Mouse (Mus musculus) kidney, adult 11 months (tissue): Measurements from ENCODE around the gene Gm17364.
"Not testable (repeated sequence)": the region's sequence is repeated elsewhere in the genome, so short reads cannot be mapped to it uniquely, and the experiment has no call there.

Experiments
- DNase-seq: peaks from one replicate; pipeline ENCODE4 v3.0.0; 2022

Gm17364 gene

GRCm38 (mm10) chr13:41273927-41274650 lies at the start of gene Gm17364:
Gene Gm17364 (minus strand): TSS chr13:41273977.
- no peak for DNase-seq

- no peak for DNase-seq
Observed at GRCm38 (mm10) chr13:41321433-41321832, 47.7 kb upstream of the Gm17364 start.

- no peak for DNase-seq
Observed at GRCm38 (mm10) chr13:41320749-41321148, 47.0 kb upstream of the Gm17364 start.

- DNase-seq: peak; percentile 68
Observed at GRCm38 (mm10) chr13:41302716-41303115, 28.9 kb upstream of the Gm17364 start.

- DNase-seq: no peak
Observed at GRCm38 (mm10) chr13:41300037-41300436, 26.3 kb upstream of the Gm17364 start.

GRCm38 (mm10) chr13:41298996-41299395 lies 25.2 kb upstream of the Gm17364 start:
- no peak for DNase-seq

GRCm38 (mm10) chr13:41298533-41298932 lies 24.8 kb upstream of the Gm17364 start:
- DNase-seq: no peak

- DNase-seq: no peak
Observed at GRCm38 (mm10) chr13:41296396-41296795, 22.6 kb upstream of the Gm17364 start.

- no peak for DNase-seq
Observed at GRCm38 (mm10) chr13:41295886-41296285, 22.1 kb upstream of the Gm17364 start.

- no peak for DNase-seq
Observed at GRCm38 (mm10) chr13:41293595-41293994, 19.8 kb upstream of the Gm17364 start.

GRCm38 (mm10) chr13:41291466-41291974 lies 17.7 kb upstream of the Gm17364 start:
- no peak for DNase-seq

- no peak for DNase-seq
Observed at GRCm38 (mm10) chr13:41286285-41286684, 12.5 kb upstream of the Gm17364 start.

GRCm38 (mm10) chr13:41285448-41285847 lies 11.7 kb upstream of the Gm17364 start:
- no peak for DNase-seq

GRCm38 (mm10) chr13:41283256-41283655 lies 9.5 kb upstream of the Gm17364 start:
- DNase-seq: peak; percentile 46

GRCm38 (mm10) chr13:41280696-41281095 lies 6.9 kb upstream of the Gm17364 start:
- DNase-seq: no peak

- no peak for DNase-seq
Observed at GRCm38 (mm10) chr13:41267827-41268408, 5.9 kb downstream of the Gm17364 start.

GRCm38 (mm10) chr13:41263304-41264006 lies 10.3 kb downstream of the Gm17364 start:
- no peak for DNase-seq

GRCm38 (mm10) chr13:41261617-41262016 lies 12.2 kb downstream of the Gm17364 start:
- DNase-seq: not testable (repeated sequence)

- DNase-seq: no peak
Observed at GRCm38 (mm10) chr13:41257851-41258250, 15.9 kb downstream of the Gm17364 start.

GRCm38 (mm10) chr13:41256962-41257361 lies 16.8 kb downstream of the Gm17364 start:
- no peak for DNase-seq

GRCm38 (mm10) chr13:41256126-41256525 lies 17.7 kb downstream of the Gm17364 start:
- DNase-seq: no peak

GRCm38 (mm10) chr13:41252736-41253135 lies 21.0 kb downstream of the Gm17364 start:
- no peak for DNase-seq

- no peak for DNase-seq
Observed at GRCm38 (mm10) chr13:41252141-41252540, 21.6 kb downstream of the Gm17364 start.

GRCm38 (mm10) chr13:41251667-41252066 lies 22.1 kb downstream of the Gm17364 start:
- no peak for DNase-seq
